Mouse (Mus musculus): ENCODE measurements around the gene Cep41.

- TF ChIP-seq USF1 (IDR thresholded peaks at IDR 0.05; ENCODE audit: low read depth) (no peak), MYOD1 (IDR thresholded peaks at IDR 0.05; ENCODE audit: control insufficient read depth in 1 of 3, insufficient read length in 2 of 3, low read depth in 2 of 3) (no peak), POLR2A (IDR thresholded peaks at IDR 0.05; ENCODE audit: insufficient read length, low read depth) (no peak)
Measured at GRCm38 (mm10) chr6:30692826-30693225, 723 bp downstream of the Cep41 start.

All from myocyte (in vitro differentiated cells).